Mouse (Mus musculus) liver, embryonic 11.5 days (tissue): Measurements from ENCODE around the gene Sprr2a2. TPM values are rescaled to one million over a fixed set of nuclear protein-coding genes. Genes with fewer than 3 reads are reported as not detected.
A peak's percentile ranks its signal among the peaks of the same experiment; 100 is the strongest.
"Not testable (repeated sequence)": the region's sequence is repeated elsewhere in the genome, so short reads cannot be mapped to it uniquely, and the experiment has no call there.

Experiments
- ATAC-seq: fragments of 200-750 bp; cut with Nextera tagmentation; replicated peaks from 2 replicates; pipeline ENCODE4 v1.8.0; 2017; ENCODE audit warnings: moderate number of reproducible peaks, mild to moderate bottlenecking, moderate TSS enrichment, moderate library complexity; ENCODE audit not compliant: low FRiP score
- DNase-seq: peaks from one replicate; pipeline ENCODE4 v3.0.0-alpha.2; 2017; ENCODE audit warnings: low spot score
- H3K27ac ChIP-seq: fragments of 300-500 bp; sonication (generic); 2 replicates; pipeline ENCODE4 v1.5.1; 2014; ENCODE audit warnings: mild to moderate bottlenecking, low read depth, low read length, control low read depth
- H3K27me3 ChIP-seq: fragments of 300-500 bp; sonication (generic); replicated peaks from 2 replicates; pipeline ENCODE4 v1.6.1; 2014; ENCODE audit warnings: low read length, mixed read lengths; ENCODE audit not compliant: control insufficient read depth, insufficient read depth
- H3K36me3 ChIP-seq: fragments of 300-500 bp; sonication (generic); 2 replicates; pipeline ENCODE4 v1.6.1; 2014; ENCODE audit warnings: mild to moderate bottlenecking, low read length, moderate library complexity, mixed read lengths; ENCODE audit not compliant: control insufficient read depth, insufficient read depth
- H3K4me1 ChIP-seq: fragments of 300-500 bp; sonication (generic); replicated peaks from 2 replicates; pipeline ENCODE4 v1.6.1; 2014; ENCODE audit warnings: low read length, mixed read lengths; ENCODE audit not compliant: control insufficient read depth, insufficient read depth
- H3K4me2 ChIP-seq: fragments of 300-500 bp; sonication (generic); 2 replicates; pipeline ENCODE4 v1.6.1; 2014; ENCODE audit warnings: mild to moderate bottlenecking, control low read depth, moderate library complexity
- H3K4me3 ChIP-seq: fragments of 300-500 bp; sonication (generic); 2 replicates; pipeline ENCODE4 v1.5.1; 2014; ENCODE audit warnings: low read depth, low read length, control low read depth
- H3K9ac ChIP-seq: fragments of 300-500 bp; sonication (generic); 2 replicates; pipeline ENCODE4 v1.6.1; 2014; ENCODE audit warnings: low read depth, low read length, control low read depth
- H3K9me3 ChIP-seq: fragments of 300-500 bp; sonication (generic); 2 replicates; pipeline ENCODE4 v1.6.1; 2016; ENCODE audit warnings: low read length, inconsistent platforms, mixed read lengths; ENCODE audit not compliant: control insufficient read depth
- WGBS: fragments of 180-500 bp; shearing (Covaris S2); extraction: QIAGEN DNeasy Blood & Tissue Kit; methylation state at CpG from one replicate; pipeline ENCODE4 v1.1.7; 2014; 5-methylcytosine and 5-hydroxymethylcytosine counted together
- polyA plus RNA-seq: library from polyadenylated mRNA; unstranded; fragments of >200 nt; fragmentation: Nextera tagmentation; extraction: Ambion mirVana; gene quantifications from 2 replicates; pipeline ENCODE4 v1.2.1, GENCODE M21; 2014

Gene Sprr2a2
- polyA plus RNA-seq, 1 experiment from 2014 or later: 1.1 TPM

GRCm38 (mm10) chr3:92227410-92227809, 11.7 kb downstream of the Sprr2a2 start:
- 60% methylated on average over 3 of the region's 3 CpGs for WGBS
- not testable (repeated sequence) for H3K36me3 ChIP-seq, H3K9ac ChIP-seq, H3K4me1 ChIP-seq, ATAC-seq, H3K27ac ChIP-seq, H3K4me3 ChIP-seq, H3K4me2 ChIP-seq, H3K9me3 ChIP-seq, H3K27me3 ChIP-seq, DNase-seq

- H3K4me2 ChIP-seq, H3K4me1 ChIP-seq, H3K9me3 ChIP-seq, H3K4me3 ChIP-seq, H3K9ac ChIP-seq, H3K27ac ChIP-seq, H3K27me3 ChIP-seq, H3K36me3 ChIP-seq, DNase-seq: not testable (repeated sequence)
- WGBS: no CpG with 5 or more reads among the region's 5 CpGs
- peak; percentile 38; the same call in 1 of the 2 replicates for ATAC-seq
Observed at GRCm38 (mm10) chr3:92236463-92237189, 20.9 kb downstream of the Sprr2a2 start.

- H3K27ac ChIP-seq, H3K4me1 ChIP-seq, ATAC-seq, DNase-seq, H3K4me2 ChIP-seq, H3K9ac ChIP-seq, H3K27me3 ChIP-seq, H3K36me3 ChIP-seq, H3K4me3 ChIP-seq, H3K9me3 ChIP-seq: not testable (repeated sequence)
Observed at GRCm38 (mm10) chr3:92238736-92239135, 23.0 kb downstream of the Sprr2a2 start.

DNA sequence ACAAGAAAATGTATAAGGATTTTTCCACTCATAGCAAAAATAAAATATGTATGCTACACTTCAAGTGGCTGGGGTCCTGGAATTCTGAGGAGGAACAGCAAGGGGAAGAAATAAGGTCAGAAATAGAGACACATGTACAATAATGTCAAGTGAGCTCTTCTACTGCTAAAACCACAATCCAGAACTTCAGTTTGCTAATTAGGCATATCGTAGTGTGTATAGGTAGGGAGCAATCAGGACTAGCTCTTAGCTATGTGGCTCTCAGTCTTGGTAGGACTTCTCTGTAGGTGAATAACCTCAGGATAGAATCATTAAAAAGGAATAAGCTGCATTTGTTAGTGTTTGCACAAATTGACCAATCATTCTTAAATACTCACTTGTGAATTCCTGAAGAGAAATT, 23.5 kb downstream of the Sprr2a2 start:
- not testable (repeated sequence) for H3K9me3 ChIP-seq, H3K4me2 ChIP-seq, ATAC-seq, H3K4me1 ChIP-seq, H3K36me3 ChIP-seq, H3K9ac ChIP-seq, H3K4me3 ChIP-seq, H3K27me3 ChIP-seq, DNase-seq, H3K27ac ChIP-seq
- no CpG with 5 or more reads among the region's 1 CpGs for WGBS

DNA sequence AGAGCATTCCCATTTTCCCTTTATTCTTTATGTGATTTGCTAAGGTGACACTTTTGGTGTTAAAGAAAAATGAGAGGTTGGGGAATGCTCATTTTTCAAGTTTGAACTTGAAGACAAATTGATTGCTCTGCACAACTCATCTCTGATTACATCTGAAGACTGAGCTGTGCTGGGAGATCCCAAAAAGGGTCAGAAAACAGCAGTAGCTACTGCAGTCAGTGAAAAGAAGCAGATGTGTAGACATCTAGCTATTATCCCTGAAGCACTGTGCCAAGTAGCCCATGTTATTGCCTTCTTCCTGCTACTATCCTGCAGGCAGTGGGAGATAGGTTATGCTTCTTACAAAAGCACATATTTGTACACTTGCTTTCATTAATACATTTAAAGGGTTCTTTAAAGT, 29.1 kb downstream of the Sprr2a2 start:
- H3K4me3 ChIP-seq, H3K4me1 ChIP-seq, H3K9ac ChIP-seq, H3K9me3 ChIP-seq, ATAC-seq, H3K4me2 ChIP-seq, DNase-seq, H3K36me3 ChIP-seq, H3K27ac ChIP-seq, H3K27me3 ChIP-seq: not testable (repeated sequence)

DNA sequence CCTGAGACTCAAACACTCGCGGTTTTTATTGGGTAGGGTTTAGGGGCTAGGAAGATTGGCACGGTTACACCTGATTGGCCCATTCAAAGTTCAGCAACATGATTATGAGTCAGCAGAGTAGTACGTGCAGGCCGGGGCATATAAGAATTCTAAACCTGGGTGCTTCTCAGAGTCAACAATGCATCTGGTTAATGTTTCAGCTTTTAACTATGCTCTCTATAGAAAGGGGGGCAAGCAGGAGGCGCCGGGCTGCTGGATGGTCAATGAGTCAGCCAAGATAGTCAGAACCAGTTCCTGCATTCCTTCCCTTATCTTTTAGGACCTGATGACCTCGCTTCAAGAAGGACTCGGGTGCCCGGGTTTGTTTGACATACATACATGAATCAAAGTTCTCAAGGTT, 30.5 kb downstream of the Sprr2a2 start:
- not testable (repeated sequence) for H3K27me3 ChIP-seq, H3K9me3 ChIP-seq, H3K4me3 ChIP-seq, H3K4me2 ChIP-seq, H3K27ac ChIP-seq, H3K36me3 ChIP-seq, H3K9ac ChIP-seq, DNase-seq, H3K4me1 ChIP-seq
- WGBS: no CpG with 5 or more reads among the region's 10 CpGs
- peak; percentile 32 for ATAC-seq

- not testable (repeated sequence) for H3K9ac ChIP-seq, H3K9me3 ChIP-seq, DNase-seq, H3K4me2 ChIP-seq, H3K4me3 ChIP-seq, H3K27me3 ChIP-seq, H3K36me3 ChIP-seq, H3K4me1 ChIP-seq, H3K27ac ChIP-seq, ATAC-seq
Observed at GRCm38 (mm10) chr3:92248494-92248893, 32.8 kb downstream of the Sprr2a2 start.

DNA sequence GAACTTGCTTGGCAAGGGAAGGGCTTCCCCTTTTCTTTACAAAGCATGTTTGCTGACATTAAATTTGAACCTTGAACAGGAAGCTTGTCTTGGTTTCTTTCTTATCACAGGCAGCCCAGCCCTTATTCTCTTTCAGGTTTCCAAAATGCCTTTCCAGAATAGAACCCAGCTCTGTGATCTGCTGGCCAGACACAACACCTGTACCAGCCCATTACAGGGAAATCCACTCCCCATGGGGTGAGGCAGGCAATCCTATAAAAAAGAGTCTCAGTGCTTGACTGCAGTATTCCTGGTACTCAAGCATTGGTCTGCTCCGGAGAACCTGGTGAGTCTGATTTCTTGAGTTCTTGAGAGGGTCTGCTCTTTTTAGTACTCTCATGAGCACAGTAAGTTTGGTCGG, 34.7 kb downstream of the Sprr2a2 start:
- H3K4me2 ChIP-seq, DNase-seq, H3K27ac ChIP-seq, H3K9me3 ChIP-seq, H3K4me1 ChIP-seq, H3K36me3 ChIP-seq, H3K9ac ChIP-seq, H3K27me3 ChIP-seq, ATAC-seq, H3K4me3 ChIP-seq: not testable (repeated sequence)
- 86% methylated on average over 1 of the region's 2 CpGs for WGBS

GRCm38 (mm10) chr3:92253860-92254259, 38.1 kb downstream of the Sprr2a2 start:
- H3K36me3 ChIP-seq, H3K27me3 ChIP-seq, H3K4me2 ChIP-seq, H3K4me1 ChIP-seq, H3K9me3 ChIP-seq, DNase-seq, H3K4me3 ChIP-seq, H3K27ac ChIP-seq, H3K9ac ChIP-seq: not testable (repeated sequence)
- no CpG with 5 or more reads among the region's 8 CpGs for WGBS
- ATAC-seq: 0 out of 2 replicates have a peak, but pooled peaks have one; percentile 59
